Mouse (Mus musculus) heart, adult 8-10 months (tissue): ENCODE data around the gene Xpr1. TPM values are rescaled to one million over a fixed set of nuclear protein-coding genes. Genes with fewer than 3 reads are reported as not detected.

Experiments used
- DNase-seq: peaks from one replicate; pipeline ENCODE4 v3.0.0; 2022; ENCODE audit warnings: low spot score
- total RNA-seq, 4 experiments: library from RNA; stranded (reverse); gene quantifications; 2 replicates each; pipeline ENCODE4 v1.2.4; 2022

Gene Xpr1
- total RNA-seq, 4 experiments from 2014 or later, result 32.9 to 35.5 (median 34.1) TPM

DNA sequence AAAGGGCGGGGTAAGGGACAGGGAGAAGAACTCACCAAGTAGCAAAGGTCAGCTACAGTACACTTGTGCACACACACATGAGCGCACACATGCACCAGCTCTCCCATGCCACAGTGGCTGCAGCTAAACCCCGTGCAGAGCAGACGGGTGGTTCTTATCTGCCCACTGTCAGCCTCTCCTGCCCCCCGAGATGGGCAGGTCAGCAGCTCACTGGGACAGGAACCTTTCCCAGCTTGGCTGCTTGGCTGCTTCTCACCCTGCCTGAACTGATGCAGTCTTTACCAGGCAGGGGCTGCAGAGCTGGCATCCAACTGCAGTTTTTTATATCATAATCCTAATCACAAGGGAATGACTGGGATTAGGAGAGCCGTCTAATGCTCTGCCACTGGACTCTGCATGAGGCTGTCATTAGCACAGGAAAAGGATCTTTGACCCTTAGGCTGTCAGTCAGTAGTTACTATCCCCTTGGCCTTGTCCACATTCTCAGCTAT lies 164.5 kb downstream of the Xpr1 start:
- DNase-seq, result no peak

DNA sequence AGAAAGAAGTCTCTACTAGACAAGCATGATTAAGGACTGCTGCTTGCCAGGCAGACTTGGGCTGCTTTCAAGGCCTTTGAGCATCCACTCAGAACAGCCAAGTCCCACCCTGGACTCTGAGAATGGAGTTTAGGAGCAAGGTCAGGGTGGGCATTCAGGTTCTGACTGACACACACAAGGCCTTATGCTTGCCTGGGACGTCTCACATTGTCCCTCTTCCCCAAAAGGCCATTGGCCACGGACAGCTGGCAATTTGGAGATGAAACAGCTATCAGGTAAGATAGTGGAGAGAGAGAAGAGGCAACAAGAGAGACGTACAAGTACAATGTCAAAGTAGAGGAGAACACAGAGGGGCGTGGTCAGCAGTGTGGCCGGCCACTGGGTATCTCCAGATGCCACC lies 165.6 kb downstream of the Xpr1 start:
- DNase-seq, result no peak

DNA sequence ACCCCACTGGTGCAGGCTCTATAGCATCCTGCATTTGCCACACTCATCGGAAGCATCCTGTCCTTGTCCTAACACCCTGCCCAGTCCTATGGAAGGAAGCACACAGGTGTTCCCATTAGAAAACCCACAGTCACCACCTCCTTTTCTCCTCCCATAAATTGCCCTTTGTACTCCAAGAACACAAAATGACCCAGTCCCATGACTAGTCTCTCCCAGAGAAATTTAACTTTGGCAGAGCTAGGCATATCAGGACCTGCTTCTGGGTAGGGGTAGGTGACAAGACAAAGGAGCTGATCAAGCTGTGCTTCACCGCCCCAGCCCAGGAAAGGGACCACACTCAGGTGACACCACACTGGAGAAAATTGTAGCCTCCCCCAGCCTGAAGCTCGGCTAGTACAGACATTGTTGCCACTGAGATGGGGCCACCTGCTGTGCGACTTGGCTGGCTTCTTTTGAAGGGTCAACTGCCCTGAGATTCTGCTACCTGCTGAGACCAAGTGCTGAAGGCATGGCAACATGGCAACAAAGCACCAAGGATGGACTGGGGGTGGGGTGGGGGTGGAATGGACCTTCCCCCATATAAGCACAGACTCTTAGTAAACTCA lies 166.6 kb downstream of the Xpr1 start:
- no peak for DNase-seq

DNA sequence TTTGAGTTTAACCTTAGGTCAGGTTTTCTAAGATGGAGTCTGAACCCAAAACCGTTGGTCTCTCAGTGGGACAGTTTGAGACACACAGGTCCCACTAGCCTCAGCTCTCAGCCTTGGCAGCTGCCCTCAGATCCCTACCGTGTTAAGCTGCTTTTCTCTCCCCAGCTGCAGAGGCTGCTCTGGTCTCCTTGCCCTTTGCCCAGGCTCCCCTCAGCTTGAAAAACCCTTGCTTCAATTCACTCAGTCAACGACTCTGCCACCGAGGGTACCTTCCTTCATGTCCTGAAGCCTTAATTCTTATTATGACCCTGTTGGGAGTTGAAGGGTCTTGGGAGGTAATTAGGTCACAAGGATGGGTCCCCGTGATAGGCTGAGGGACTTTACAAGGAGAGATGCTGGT lies 167.3 kb downstream of the Xpr1 start:
- no peak for DNase-seq

DNA sequence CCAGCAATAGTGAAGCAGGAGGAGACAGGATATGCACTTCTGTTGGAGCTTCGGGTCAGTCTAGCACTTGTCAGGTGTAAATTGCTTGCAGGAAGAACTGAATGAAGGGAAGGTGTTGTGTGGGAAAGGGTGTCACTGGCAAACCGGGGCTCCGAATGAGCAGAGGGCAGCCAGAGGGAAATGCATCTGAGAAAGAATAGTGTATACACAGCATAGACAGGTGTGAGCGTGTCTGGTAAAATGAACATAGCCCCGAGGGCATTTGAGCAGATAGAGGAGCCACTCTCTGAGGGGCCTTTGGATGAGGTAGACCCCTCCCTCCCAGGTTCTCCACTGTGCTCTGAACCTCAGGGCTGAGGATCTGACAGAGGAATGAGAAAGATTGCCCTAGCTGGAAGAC lies 169.2 kb downstream of the Xpr1 start:
- DNase-seq, result no peak

DNA sequence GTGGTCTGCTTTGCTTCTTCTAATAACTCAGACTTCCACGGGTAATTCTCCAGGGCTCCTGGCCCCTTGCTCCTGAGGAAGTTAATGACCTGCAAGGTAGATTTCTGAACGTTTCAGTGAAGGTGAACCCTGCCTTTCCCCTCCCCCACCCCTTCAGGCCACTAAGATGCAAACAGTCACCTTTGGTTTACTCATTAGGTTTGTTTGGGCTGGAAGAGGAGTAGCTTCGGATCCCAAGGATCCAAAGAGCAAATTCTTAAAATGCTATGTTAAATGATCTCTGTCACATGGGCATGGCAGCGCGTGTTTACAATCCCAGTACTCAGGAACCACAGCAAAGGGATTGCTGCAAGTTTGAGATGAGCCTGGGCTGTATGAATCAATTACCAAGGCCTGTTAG lies 169.8 kb downstream of the Xpr1 start:
- no peak for DNase-seq

DNA sequence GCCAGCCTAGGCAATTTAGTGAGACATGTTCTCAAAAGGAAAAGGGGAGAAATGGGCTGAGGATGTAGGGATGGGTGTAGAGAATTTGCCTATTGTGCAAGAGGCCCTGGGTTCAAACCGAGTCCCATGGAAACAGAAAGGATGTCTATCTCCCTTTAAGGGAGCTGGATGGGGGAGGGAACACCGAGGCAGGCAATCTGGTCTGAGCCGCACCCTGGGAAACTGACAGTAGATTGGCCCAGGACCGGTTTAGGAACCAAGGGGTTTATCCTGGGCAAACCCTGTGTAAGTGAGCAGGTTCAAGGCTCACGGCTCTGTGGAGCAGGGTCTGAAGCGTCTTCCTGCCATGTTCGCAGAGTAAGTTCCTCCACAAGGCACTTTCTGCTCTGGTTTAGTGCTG lies 171.7 kb downstream of the Xpr1 start:
- no peak for DNase-seq

DNA sequence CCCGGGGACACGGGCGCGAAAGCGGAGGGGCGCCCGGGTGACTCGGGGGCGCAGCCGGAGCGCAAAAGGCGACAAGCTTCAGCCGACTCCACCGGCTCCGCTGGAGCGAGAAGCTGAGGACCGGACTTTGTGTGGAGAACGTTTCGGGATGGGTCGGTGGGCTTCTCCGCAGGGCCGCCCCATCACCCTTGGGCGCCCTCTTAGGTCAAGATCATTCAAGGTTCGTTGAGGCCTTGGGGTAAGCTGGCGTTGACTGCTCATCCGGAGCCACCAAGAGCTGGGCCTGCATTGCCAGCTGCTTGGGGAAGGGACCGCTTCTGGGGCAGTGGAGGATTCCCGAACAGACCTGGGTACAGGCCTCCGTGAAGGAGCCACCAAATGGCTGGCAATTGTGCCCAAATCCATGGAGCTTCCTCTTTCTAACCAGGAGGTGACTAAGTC lies 172.4 kb downstream of the Xpr1 start:
- no peak for DNase-seq

DNA sequence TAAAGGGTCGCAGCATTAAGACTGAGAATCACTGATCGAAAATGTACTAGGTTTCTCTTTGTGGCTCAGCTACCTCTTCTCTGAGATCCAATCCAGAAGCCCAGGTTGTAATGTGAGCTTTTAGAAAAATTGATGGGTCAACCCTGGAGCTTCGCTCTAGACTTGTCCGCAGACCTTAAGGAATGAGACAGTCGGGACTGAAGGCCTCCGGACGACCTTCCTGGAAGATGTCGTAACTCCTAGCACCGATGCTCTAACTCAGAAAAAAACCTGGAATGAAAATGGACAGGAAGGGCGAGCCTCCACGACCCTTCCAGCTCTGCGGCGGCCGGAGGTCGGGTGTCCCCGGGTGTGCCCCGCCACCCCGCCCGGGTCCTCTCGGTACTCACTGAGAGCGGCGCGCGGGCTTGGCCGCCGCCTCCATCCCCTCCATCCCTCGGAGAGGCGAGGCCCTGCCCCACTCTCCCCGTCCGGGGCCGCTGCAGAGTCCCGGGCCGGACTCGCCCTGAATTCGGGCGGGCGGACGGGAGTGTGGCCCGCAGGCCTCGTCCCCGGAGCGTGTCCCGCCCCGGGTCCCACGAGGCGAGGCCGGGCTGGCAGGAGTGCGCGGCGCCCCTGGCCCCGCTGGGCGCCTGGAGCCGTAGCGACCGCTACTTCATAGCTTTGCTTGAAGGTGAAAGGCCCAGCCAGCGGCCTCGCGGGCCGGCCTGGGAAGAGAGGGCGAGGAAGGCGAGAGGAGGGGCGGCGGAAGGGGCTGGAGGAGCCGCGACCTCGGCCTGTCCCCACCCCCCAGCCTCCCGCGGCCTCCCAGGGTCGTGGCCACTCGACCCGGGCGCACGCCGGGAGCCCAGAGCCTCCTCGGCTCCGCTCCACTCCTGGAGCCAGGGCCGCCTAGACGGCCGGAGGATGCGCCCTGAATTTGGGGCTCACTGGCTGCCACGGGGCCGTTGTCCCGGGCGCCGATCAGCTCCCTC lies 173.1 kb downstream of the Xpr1 start, which contains the start of gene BC034090:
Gene BC034090, minus strand, starts transcription at position 648 of the 974 bp plus-strand sequence.
- no peak for DNase-seq

DNA sequence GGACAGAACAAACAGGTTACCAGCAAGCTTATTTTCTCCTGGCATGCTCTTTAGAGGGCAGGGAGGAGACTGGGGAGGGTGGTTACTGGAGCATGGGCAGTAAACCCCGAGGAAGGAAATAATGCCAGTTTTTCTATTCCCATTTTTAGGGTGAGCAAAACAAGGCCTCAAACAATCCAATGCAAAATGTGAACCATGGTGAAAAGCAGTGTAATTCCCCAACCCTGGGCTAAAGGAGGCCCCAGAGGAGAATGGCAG lies 174.8 kb downstream of the Xpr1 start:
- DNase-seq, result no peak

DNA sequence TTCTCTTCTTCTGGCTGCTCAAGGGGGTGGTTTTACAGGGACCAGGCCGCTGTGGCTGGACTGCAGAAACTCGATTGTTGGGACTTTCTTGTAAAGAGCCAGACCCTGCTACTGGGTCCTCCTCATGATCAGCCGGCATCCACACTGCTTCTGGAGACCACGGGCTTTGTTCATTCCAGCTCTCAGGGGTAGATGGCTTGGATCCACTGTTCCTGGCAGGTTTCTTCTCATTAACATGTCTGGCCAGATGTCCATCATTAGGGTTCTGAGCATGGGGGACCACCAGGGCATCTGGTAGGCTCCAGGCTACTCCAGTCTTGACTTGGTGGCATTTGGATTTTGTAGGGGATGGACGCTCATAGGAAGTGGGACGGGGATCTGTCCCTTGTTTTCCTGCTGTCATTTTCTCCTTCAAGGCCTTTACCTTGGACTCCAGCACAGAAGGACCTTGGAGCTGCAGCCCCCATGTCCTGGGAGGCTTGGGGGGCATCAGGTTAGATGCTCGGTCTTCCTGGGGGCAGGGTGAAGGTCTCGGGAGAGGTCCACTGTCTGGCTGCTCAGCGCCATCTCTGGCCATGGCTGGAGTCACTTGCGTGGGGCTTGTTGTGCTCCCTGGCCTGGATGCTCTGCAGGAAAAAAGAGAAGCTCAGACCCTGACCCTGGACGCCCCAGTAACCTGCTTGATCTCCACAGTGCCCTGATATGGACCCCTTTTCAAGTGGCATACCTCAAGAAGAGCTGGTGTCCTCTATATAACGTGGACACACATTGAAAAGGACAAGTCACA lies 175.3 kb downstream of the Xpr1 start:
- no peak for DNase-seq

DNA sequence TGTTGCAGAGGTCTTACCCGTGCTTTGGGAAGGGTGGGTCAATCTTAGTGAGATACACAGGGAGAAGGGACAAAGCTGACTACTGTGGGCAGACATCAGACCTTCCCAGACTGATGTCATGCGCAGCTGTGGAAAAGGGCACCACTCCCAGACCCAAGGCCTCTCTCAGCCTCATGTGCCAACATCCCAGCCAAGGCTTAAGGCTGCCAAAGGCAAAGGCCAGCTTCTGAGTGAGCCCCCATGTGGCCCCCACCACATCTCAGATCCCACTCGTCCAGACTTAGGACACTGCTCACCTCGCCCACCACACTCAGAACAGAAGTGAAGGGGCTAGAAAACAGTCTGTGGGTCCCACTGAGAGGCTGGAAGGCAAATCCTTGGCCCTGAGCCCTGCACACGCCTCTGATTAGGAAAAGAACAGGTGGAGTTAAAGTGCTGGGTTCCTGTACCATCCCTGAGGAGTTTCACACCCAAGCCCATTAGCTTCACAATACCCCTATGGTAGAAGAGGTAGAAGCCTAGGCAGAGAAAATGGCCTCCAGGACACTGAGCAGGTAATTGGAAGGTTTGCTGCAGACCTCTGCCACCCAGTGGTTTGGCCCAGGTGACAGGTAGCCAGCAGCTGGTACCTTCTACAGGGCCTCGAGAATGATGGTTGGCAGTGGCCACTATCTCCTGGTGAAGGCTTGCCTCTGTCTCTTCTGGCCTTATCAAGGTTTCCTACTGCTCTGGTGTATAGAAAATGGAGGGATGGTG lies 177.1 kb downstream of the Xpr1 start:
- no peak for DNase-seq

DNA sequence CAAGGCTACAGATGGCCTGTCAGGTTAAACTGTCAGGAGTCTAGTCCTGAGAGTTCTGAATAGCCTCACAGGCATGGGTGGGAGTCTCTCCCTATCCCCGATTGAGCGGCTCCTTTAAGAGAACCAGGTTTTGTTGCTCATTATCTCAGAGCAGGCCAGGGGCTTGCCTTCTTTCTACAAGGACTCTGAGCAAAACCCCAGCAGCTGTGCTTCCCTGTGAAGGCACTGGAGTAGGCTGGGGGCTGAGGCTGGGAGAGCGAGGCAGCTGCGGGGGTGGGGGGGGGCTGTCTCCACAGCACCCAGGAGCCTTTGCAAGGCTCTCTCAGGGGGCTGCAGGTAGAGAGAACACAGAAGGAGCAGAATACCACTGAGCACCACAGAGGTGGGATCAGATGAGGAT lies 178.0 kb downstream of the Xpr1 start:
- no peak for DNase-seq

DNA sequence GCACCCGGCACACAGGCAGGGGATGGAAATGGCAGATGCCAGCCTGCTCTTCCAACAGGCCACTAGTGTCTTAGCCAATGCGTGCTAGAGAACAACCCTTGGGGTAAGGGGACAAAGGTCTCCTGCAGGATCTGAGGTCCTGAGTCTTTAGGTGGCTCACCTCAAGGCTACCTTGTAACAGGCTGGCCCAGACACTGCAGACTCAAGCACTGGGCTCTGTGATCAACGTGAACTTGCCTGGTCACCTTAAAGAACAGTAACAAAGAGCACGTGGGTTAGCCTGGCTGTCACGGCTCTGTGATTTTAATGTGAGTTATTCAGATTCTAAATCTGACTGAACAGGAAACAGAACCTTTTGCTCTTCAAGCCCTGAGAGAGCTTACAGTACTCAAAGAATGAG lies 179.1 kb downstream of the Xpr1 start:
- DNase-seq, result no peak

DNA sequence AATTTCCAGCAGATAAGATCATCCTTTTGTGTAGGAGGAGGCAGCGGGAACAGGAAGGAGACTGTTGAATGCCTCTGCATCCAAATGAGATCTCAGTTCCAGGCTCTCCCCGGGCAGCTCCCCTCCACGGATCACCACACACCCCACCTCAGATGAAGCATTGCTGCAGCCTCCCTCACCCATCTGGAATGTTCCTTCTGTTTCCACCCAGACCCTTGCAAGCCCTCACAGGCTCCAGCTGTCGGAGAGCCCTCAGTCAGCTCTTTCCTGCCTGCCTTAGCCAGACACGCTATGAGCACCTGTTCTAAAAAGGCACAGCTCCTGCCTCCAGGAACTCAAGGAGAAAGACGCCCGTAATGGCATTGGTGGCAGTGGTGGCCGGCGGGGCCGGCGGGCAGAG lies 179.8 kb downstream of the Xpr1 start:
- no peak for DNase-seq

DNA sequence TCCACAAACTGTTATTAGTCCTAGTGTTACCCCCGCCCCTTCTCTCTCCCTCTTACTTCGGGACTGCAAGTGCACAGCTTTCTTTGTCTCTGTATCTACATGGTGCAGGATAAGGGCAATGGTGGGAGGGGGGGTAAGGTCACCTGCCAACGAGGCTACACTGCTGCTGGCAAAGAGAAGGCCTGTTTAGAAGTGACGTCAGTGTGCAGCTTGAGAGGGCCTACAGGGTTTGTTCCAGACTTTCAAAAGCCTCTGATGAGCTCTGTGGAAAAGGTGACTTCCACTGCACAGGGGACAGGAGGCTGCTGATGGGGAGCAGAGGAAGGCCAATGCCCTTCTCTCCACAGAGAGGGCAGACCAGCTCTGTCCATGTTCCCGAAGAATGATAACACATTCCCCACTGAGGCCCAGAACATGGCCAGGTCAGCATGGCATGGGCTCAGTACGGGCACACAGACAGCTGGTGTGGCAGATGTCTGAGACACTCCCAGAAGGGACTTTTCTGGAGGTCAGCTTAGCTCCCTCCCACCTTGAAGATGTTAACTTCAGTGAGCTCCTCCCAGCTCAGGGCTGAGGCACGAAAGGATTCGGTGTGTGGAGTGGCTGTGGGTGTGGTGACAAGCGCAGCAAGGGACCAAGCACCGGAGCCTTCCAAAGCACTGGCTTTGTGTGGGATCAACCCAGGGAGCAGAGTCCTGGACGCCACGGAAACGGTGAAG lies 180.8 kb downstream of the Xpr1 start:
- DNase-seq, result no peak

DNA sequence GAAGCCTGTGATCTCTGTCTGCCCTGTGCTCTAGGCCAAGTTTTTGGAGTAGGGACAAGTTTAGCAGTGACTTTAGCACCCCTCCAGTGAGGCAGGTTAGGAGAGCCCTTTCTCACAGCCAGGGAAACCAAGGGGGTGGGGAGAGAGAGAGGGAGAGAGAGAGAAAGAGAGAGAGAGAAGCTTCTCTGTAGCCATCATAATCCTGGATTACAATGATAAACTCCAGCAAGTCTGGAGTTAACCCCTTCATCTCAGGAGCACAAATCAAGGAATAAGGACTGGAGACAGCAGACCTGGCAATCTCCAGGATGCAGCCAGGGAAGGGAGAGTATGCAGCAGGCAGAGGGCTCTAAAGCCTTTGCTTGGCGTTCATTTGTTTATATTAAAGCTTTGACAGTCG lies 181.6 kb downstream of the Xpr1 start:
- no peak for DNase-seq

DNA sequence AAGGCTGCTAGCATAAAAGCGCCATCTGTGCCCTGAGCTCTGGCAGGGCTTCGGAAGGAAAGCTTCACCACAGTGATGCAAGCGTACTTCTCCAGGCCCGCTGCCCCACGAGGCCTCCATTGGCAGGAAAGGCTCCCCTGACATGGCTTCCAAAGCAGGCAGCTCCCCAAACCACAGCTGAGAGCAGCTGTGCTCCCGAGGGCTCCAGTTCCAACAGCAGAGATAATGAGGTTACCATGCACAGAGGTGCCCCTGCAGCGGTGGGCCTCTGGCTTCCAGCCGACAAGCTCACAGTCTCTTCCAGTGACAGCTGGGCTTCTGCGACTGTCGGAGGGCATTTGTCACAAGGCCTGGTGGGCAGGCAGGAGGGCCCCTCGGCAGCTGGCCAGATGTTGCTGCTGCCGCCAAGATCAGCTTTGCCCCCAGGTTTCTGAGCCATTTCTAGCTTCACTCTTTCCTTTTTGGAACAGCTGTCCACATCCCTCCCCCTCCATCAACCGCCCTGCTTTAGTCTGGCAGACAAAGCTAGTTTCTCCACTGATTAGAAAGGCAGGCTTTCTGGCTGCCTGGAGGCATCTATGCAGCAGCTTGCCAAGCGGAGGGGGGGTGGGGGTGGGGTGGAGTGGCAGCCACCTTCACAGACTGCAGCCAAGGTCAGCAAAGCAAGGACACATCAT lies 183.1 kb downstream of the Xpr1 start:
- DNase-seq, result peak; percentile 81

DNA sequence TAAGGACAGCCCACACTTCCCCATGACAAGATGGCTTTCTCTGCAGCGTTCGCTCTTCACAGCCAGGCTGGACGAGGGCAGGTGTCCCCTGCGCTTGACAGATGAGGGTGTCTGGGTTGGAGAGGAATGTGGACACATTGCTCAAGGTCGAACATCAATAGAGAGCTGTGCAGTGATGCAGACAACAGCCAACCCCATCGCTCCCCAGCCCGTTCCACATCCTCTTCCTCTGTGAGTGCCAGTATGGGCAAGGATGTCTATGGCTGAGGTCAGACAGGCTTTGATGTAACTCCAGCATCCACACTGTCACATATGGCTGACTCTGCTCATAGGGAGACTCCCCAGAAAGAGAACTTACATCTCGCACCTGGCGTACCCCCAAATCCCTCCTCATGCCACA lies 183.8 kb downstream of the Xpr1 start:
- no peak for DNase-seq

DNA sequence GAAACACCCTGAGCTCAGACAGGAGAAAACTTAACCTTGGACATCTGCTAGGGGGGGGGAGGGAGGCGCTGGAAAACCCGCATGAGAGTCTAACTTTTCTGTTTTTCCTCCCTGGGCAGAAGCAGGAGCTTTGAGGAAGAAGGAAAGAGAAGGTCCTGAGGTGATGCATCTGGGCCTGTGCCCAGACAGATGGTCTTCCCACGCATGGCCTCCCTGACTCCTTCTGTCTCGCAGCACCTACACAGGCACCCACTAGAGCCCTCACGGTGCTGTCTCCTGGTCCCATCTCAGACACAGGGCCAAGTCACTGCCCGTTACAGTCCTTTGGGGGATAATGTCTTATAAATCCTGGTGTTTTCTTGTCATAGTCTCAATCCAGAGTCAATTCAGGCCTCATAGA lies 184.4 kb downstream of the Xpr1 start:
- no peak for DNase-seq
